Mouse (Mus musculus) stomach, postnatal 0 days (tissue): Measurements from ENCODE around the gene Sema6d.

Experiments
- CTCF ChIP-seq: IDR thresholded peaks from 2 replicates; pipeline ENCODE4 v1.5.1; 2016; ENCODE audit warnings: antibody characterized with exemption, low read depth, mild to moderate bottlenecking, moderate library complexity
- EP300 ChIP-seq: optimal IDR thresholded peaks from 2 replicates; pipeline ENCODE3; 2016; ENCODE audit warnings: antibody characterized with exemption

- TF ChIP-seq CTCF (no peak), EP300 (no peak)
Observed at GRCm38 (mm10) chr2:124285109-124285508, 195.3 kb downstream of the Sema6d start.
